Mouse (Mus musculus) CH12.LX (cell line): Measurements from ENCODE around the gene Ssh3. TPM values are rescaled to one million over a fixed set of nuclear protein-coding genes. Genes with fewer than 3 reads are reported as not detected.

Experiments
- DNase-seq: peaks from one replicate; pipeline ENCODE4 v3.0.0-alpha.2; 2013; ENCODE audit errors: extremely low read depth
- H3K27ac ChIP-seq: 2 replicates; pipeline ENCODE4 v1.5.1; 2012; ENCODE audit warnings: low read depth, mild to moderate bottlenecking, control low read depth, moderate library complexity; ENCODE audit not compliant: insufficient read depth
- H3K27me3 ChIP-seq: replicated peaks from 2 replicates; pipeline ENCODE3; 2012; ENCODE audit warnings: inconsistent platforms
- H3K36me3 ChIP-seq, 2 experiments: replicated peaks in 1 of 2; 2 replicates each; pipeline versions ENCODE3 to v1.6.1; 2012; ENCODE audit warnings: inconsistent platforms in 1 of 2, low read length in 1 of 2, mild to moderate bottlenecking in 1 of 2, mixed read lengths in 1 of 2, moderate library complexity in 1 of 2; ENCODE audit not compliant: control insufficient read depth in 1 of 2, insufficient read depth in 1 of 2
- H3K4me1 ChIP-seq, 2 experiments: 2 replicates each; pipeline ENCODE4 v1.6.1; 2012; ENCODE audit warnings: inconsistent platforms in 1 of 2, moderate library complexity in 1 of 2; ENCODE audit not compliant: insufficient read depth in 2 of 2, control insufficient read depth in 1 of 2
- H3K4me2 ChIP-seq: 2 replicates; pipeline ENCODE4 v1.6.1; 2012; ENCODE audit warnings: low read depth, mild to moderate bottlenecking, control low read depth; ENCODE audit not compliant: poor library complexity, insufficient read depth, severe bottlenecking
- H3K4me3 ChIP-seq, 3 experiments: fragments of 150-350 bp in 1 of 3; sonication (generic) in 1 of 3; replicated peaks in 1 of 3; 2 replicates each; pipeline versions ENCODE3 to v1.5.1; 2011 to 2012; ENCODE audit warnings: low read depth in 2 of 3, low read length in 2 of 3, mild to moderate bottlenecking in 2 of 3, moderate library complexity in 2 of 3, control low read depth in 1 of 3, improper control_type of control experiment in 1 of 3, inconsistent platforms in 1 of 3, mixed read lengths in 1 of 3; ENCODE audit not compliant: poor library complexity in 1 of 3
- H3K79me2 ChIP-seq: replicated peaks from 2 replicates; pipeline ENCODE4 v1.6.1; 2012; ENCODE audit warnings: mild to moderate bottlenecking, moderate library complexity; ENCODE audit not compliant: control insufficient read depth, poor library complexity, insufficient read depth, severe bottlenecking; ENCODE audit errors: extremely low read depth
- H3K9ac ChIP-seq: 2 replicates; pipeline ENCODE4 v1.6.1; 2012; ENCODE audit warnings: low read depth, mild to moderate bottlenecking, control low read depth, moderate library complexity; ENCODE audit not compliant: insufficient read depth
- H3K9me3 ChIP-seq: replicated peaks from 2 replicates; pipeline ENCODE3; 2012; ENCODE audit warnings: low read length, inconsistent platforms, mixed read lengths
- BHLHE40 ChIP-seq: IDR thresholded peaks from 2 replicates; pipeline ENCODE4 v1.6.1; 2011; ENCODE audit warnings: mild to moderate bottlenecking, low read depth, low read length, improper control_type of control experiment
- CHD2 ChIP-seq: IDR thresholded peaks from 2 replicates; pipeline ENCODE4 v1.6.1; 2011; ENCODE audit warnings: low read length, improper control_type of control experiment
- ELF1 ChIP-seq: IDR thresholded peaks from 2 replicates; pipeline ENCODE4 v1.6.1; 2014; ENCODE audit warnings: low read depth, mild to moderate bottlenecking, inconsistent platforms, low read length, improper control_type of control experiment
- IRF4 ChIP-seq: IDR thresholded peaks from 2 replicates; pipeline ENCODE4 v1.6.1; 2014; ENCODE audit warnings: low read depth, mild to moderate bottlenecking, inconsistent platforms, low read length, improper control_type of control experiment
- JUN ChIP-seq: IDR thresholded peaks from 2 replicates; pipeline ENCODE4 v1.6.1; 2011; ENCODE audit warnings: low read depth, mild to moderate bottlenecking, low read length, improper control_type of control experiment, moderate library complexity; ENCODE audit not compliant: insufficient read depth
- MAX ChIP-seq: IDR thresholded peaks from 2 replicates; pipeline ENCODE4 v1.6.1; 2011; ENCODE audit warnings: low read length, improper control_type of control experiment
- MAZ ChIP-seq: IDR thresholded peaks from 2 replicates; pipeline ENCODE4 v1.6.1; 2012; ENCODE audit warnings: low read depth, mild to moderate bottlenecking, inconsistent platforms, low read length, improper control_type of control experiment, moderate library complexity
- MEF2A ChIP-seq: IDR thresholded peaks from 2 replicates; pipeline ENCODE4 v1.6.1; 2014; ENCODE audit warnings: low read depth, mild to moderate bottlenecking, inconsistent platforms, low read length, improper control_type of control experiment, borderline replicate concordance
- MXI1 ChIP-seq: IDR thresholded peaks from 2 replicates; pipeline ENCODE4 v1.6.1; 2011; ENCODE audit warnings: mild to moderate bottlenecking, low read depth, low read length, improper control_type of control experiment
- MYC ChIP-seq: IDR thresholded peaks from 2 replicates; pipeline ENCODE4 v1.6.1; 2011; ENCODE audit warnings: low read depth, mild to moderate bottlenecking, improper control_type of control experiment, low read length
- NELFE ChIP-seq: IDR thresholded peaks from 2 replicates; pipeline ENCODE4 v1.6.1; 2011; ENCODE audit warnings: low read depth, low read length, improper control_type of control experiment
- PAX5 ChIP-seq: IDR thresholded peaks from 2 replicates; pipeline ENCODE4 v1.6.1; 2012; ENCODE audit warnings: low read length, inconsistent platforms, mixed read lengths
- POLR2A ChIP-seq: IDR thresholded peaks from 2 replicates; pipeline ENCODE4 v1.6.1; 2011; ENCODE audit warnings: low read depth, mild to moderate bottlenecking, improper control_type of control experiment, low read length
- RCOR1 ChIP-seq: conservative IDR thresholded peaks from 2 replicates; pipeline ENCODE4 v1.6.1; 2012; ENCODE audit warnings: low read depth, mild to moderate bottlenecking, inconsistent platforms, low read length, improper control_type of control experiment
- TCF12 ChIP-seq: IDR thresholded peaks from 2 replicates; pipeline ENCODE4 v1.6.1; 2014; ENCODE audit warnings: low read depth, mild to moderate bottlenecking, inconsistent platforms, low read length, improper control_type of control experiment
- UBTF ChIP-seq: IDR thresholded peaks from 2 replicates; pipeline ENCODE4 v1.6.1; 2012; ENCODE audit warnings: low read depth, mild to moderate bottlenecking, inconsistent platforms, low read length, improper control_type of control experiment, moderate library complexity
- USF1 ChIP-seq: IDR thresholded peaks from 2 replicates; pipeline ENCODE4 v1.6.1; 2014; ENCODE audit warnings: low read depth, mild to moderate bottlenecking, inconsistent platforms, low read length, improper control_type of control experiment
- ZC3H11A ChIP-seq: IDR thresholded peaks from 2 replicates; pipeline ENCODE4 v1.6.1; 2012; ENCODE audit warnings: low read depth, mild to moderate bottlenecking, inconsistent platforms, low read length, improper control_type of control experiment
- ZMIZ1 ChIP-seq: IDR thresholded peaks from 2 replicates; pipeline ENCODE4 v1.6.1; 2012; ENCODE audit warnings: low read depth, mild to moderate bottlenecking, inconsistent platforms, low read length, improper control_type of control experiment
- dilution Hi-C: fragments of 300-500 bp; cut with MboI; formaldehyde crosslinking; loops from 2 replicates; pipeline ENCODE4 v1.14.3; 2020; ENCODE audit warnings: low sequenced_read_pairs; ENCODE audit not compliant: extremely low pct_unique_long_range_greater_than_20kb, extremely low pct_ligation_motif_present
- in situ Hi-C: fragments of 300-500 bp; cut with MboI; formaldehyde crosslinking; loops from 3 replicates; pipeline ENCODE4 v1.14.3; 2019; ENCODE audit warnings: low sequenced_read_pairs, low pct_ligation_motif_present, low pct_unique_long_range_greater_than_20kb, mixed read lengths
- polyA plus RNA-seq: library from polyadenylated mRNA; unstranded; fragments of >175 nt; gene quantifications from 2 replicates; pipeline ENCODE4 v1.2.1, GENCODE M21; 2012; ENCODE audit warnings: low read depth; ENCODE audit not compliant: insufficient read length
- total RNA-seq, 2 experiments: library from RNA; depleted of rRNA; stranded (reverse); fragments of 300-350 nt in 1 of 2; fragments of >200 nt in 1 of 2; gene quantifications; 2 replicates each; pipeline ENCODE4 v1.2.3; 2012 to 2014

Ssh3 gene
- total and polyA plus RNA-seq, 3 experiments: 5.6 to 30.0 (median 12.3) TPM

DNA sequence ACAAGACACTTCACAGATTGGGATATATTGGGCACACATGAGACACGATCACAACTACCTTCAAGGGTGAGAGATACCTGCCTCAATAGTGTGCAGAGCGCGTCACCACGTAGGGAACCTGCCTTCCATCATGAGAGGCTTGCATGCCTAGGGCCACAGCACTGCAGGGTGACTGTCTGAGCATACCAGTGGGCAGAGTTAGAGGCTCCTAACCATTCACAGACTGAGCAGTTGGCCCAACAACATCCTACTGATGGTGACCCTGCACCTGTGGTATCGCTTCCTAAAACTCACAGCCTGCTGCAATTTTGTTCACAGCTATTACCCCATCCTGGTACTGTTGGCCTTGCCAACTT lies 34.6 kb upstream of the Ssh3 start:
- H3K9me3 ChIP-seq: no peaks in the 10 kb centered on the region
- TF ChIP-seq BHLHE40 (0 out of 2 replicates have a peak, but pooled peaks have one; percentile 12), POLR2A (0 out of 2 replicates have a peak, but pooled peaks have one; percentile 26), MAX (peak; percentile 72), USF1 (no peak), MYC (peak; percentile 56), ZC3H11A (no peak), TCF12 (peak; percentile 59; the same call in 1 of the 2 replicates), JUN (no peak), IRF4 (peak; percentile 28; the same call in 1 of the 2 replicates), MAZ (0 out of 2 replicates have a peak, but pooled peaks have one; percentile 37), ZMIZ1 (peak; percentile 22), NELFE (no peak; the same call in 1 of the 2 replicates), CHD2 (peak; percentile 31; the same call in 1 of the 2 replicates), MEF2A (peak; percentile 58; the same call in 1 of the 2 replicates), RCOR1 (0 out of 2 replicates have a peak, but pooled peaks have one; percentile 58)
- TF ChIP-seq, all 38 proteins: peak for 11
- Histone ChIP-seq H3K4me1 (peaks cover 26 to 66% of the 10 kb centered on the region in 2 experiments), H3K9ac (peak overlapping the region; percentile 86), H3K79me2 (peaks cover 64% of the 10 kb centered on the region), H3K27me3 (no peaks in the 10 kb centered on the region), H3K4me2 (peak overlapping the region; percentile 92), H3K4me3 (peak overlapping the region; percentile 56 to 89 (median 59)), H3K27ac (peak overlapping the region; percentile 97), H3K36me3 (peaks cover 8 to 28% of the 10 kb centered on the region in 2 experiments)
- dilution Hi-C loops: no loop called here
- in situ Hi-C loops: no loop called here
- peak; percentile 65 for DNase-seq

DNA sequence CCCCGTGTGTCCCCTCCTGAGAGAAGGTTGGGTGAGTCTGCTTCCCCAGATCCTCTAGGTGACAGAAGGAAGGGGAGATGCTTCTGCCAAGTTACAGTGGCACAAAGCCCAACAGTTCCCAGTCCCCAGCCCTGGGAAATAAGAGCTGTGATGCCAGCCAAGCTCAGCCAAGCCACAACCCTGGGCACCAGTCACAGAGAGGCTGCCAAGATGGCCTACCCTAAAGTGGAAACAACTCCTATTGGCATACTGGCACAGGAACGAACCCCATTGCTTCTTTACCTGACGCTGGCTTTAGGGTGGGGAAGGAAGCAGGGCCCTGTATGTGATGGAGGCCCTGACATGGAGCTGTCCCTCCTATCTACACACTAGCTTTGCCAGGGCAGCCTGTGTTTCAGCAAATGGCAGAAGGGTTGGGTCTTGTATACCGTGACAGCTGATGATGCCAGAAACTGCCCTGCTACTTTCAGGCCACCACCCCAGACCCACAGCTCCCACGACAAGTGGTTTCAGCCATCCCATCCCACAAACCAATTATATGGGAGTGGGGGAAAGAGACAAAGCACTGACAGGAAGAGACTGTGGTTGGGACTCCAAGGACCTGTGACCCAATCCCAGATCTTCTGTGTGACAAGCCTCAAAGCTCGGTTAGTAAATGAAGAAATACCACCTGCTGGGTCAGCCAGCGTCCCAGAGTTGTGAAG lies 34.1 kb upstream of the Ssh3 start:
- no peak for DNase-seq
- peak overlapping the region; percentile 97 for H3K27ac ChIP-seq
- peak overlapping the region; percentile 92 for H3K4me2 ChIP-seq
- in situ Hi-C loops (no loop called here), dilution Hi-C loops (no loop called here)
- no peaks in the 10 kb centered on the region for H3K9me3 ChIP-seq
- H3K4me1 ChIP-seq: peaks cover 29 to 71% of the 10 kb centered on the region in 2 experiments
- TF ChIP-seq UBTF (no peak; the same call in 1 of the 2 replicates), ELF1 (no peak), MXI1 (no peak), ZC3H11A (no peak), PAX5 (no peak), POLR2A (no peak), ZMIZ1 (no peak), USF1 (no peak)
- peak overlapping the region; percentile 86 for H3K9ac ChIP-seq
- peaks cover 12 to 31% of the 10 kb centered on the region in 2 experiments for H3K36me3 ChIP-seq
- H3K27me3 ChIP-seq: no peaks in the 10 kb centered on the region
- peaks cover 69% of the 10 kb centered on the region for H3K79me2 ChIP-seq
- peak overlapping the region; percentile 56 to 89 (median 59) for H3K4me3 ChIP-seq
